Mouse (Mus musculus) embryonic facial prominence, embryonic 10.5 days (tissue): ENCODE results near the gene Olfr1359. TPM values are rescaled to one million over a fixed set of nuclear protein-coding genes. Genes with fewer than 3 reads are reported as not detected.
"Not testable (repeated sequence)": the region's sequence is repeated elsewhere in the genome, so short reads cannot be mapped to it uniquely, and the experiment has no call there.

Source experiments
- DNase-seq: peaks from one replicate; pipeline ENCODE4 v3.0.0-alpha.2; 2017; ENCODE audit warnings: low spot score
- H3K27ac ChIP-seq: fragments of 300-500 bp; sonication (generic); replicated peaks from 2 replicates; pipeline ENCODE4 v1.5.1; 2016; ENCODE audit warnings: mild to moderate bottlenecking
- H3K27me3 ChIP-seq: fragments of 300-500 bp; sonication (generic); replicated peaks from 2 replicates; pipeline ENCODE4 v1.6.1; 2016; ENCODE audit warnings: low read depth, mild to moderate bottlenecking; ENCODE audit not compliant: poor library complexity, severe bottlenecking
- H3K36me3 ChIP-seq: fragments of 300-500 bp; sonication (generic); replicated peaks from 2 replicates; pipeline ENCODE4 v1.6.1; 2016; ENCODE audit warnings: mild to moderate bottlenecking, moderate library complexity
- H3K4me1 ChIP-seq: fragments of 300-500 bp; sonication (generic); 2 replicates; pipeline ENCODE4 v1.6.1; 2016
- H3K4me3 ChIP-seq: fragments of 300-500 bp; sonication (generic); 2 replicates; pipeline ENCODE4 v1.5.1; 2016; ENCODE audit warnings: mild to moderate bottlenecking, moderate library complexity
- H3K9me3 ChIP-seq: fragments of 300-500 bp; sonication (generic); 2 replicates; pipeline ENCODE4 v1.6.1; 2016; ENCODE audit warnings: mild to moderate bottlenecking
- WGBS: fragments of 180-500 bp; shearing (Covaris S2); methylation state at CpG from one replicate; pipeline ENCODE4 v1.1.7; 2016; 5-methylcytosine and 5-hydroxymethylcytosine counted together
- polyA plus RNA-seq: library from polyadenylated mRNA; unstranded; fragments of >200 nt; fragmentation: Nextera tagmentation; extraction: Ambion mirVana; gene quantifications from 2 replicates; pipeline ENCODE4 v1.2.1, GENCODE M21; 2016

Olfr1359 gene
- polyA plus RNA-seq, 1 experiment from 2014 or later: not detected

GRCm38 (mm10) chr13:21734906-21735767, 37.2 kb downstream of the Olfr1359 start, which contains the start of gene Hist1h4j:
TSS of gene Hist1h4j (plus strand) at chr13:21735064.
- Histone ChIP-seq H3K4me1 (peaks cover 19% of the 10 kb centered on the region), H3K4me3 (peak within 1 kb of the TSS; percentile 63), H3K27ac (peak within 1 kb of the TSS; percentile 99)
- WGBS: under 1% methylated on average over 49 of the region's 56 CpGs
- peak; percentile 95 for DNase-seq
- not testable (repeated sequence) for H3K36me3 ChIP-seq, H3K9me3 ChIP-seq, H3K27me3 ChIP-seq

- Histone ChIP-seq H3K27me3 (no peaks in the 10 kb centered on the region), H3K27ac (no peak overlapping the region), H3K36me3 (no peaks in the 10 kb centered on the region), H3K9me3 (no peaks in the 10 kb centered on the region), H3K4me1 (peaks cover 16% of the 10 kb centered on the region; the same call in 1 of the 2 replicates), H3K4me3 (no peak overlapping the region)
- WGBS: 92% methylated on average over 1 of the region's 1 CpGs
- no peak for DNase-seq
Measured at GRCm38 (mm10) chr13:21745006-21745405, 47.1 kb downstream of the Olfr1359 start.

- peak overlapping the region; percentile 94 for H3K27ac ChIP-seq
- H3K9me3 ChIP-seq: no peaks in the 10 kb centered on the region
- peak; percentile 63 for DNase-seq
- H3K36me3 ChIP-seq: no peaks in the 10 kb centered on the region
- peaks cover 38% of the 10 kb centered on the region for H3K4me1 ChIP-seq
- no peaks in the 10 kb centered on the region for H3K27me3 ChIP-seq
- 7% methylated on average over 5 of the region's 5 CpGs for WGBS
- peak overlapping the region; percentile 65 for H3K4me3 ChIP-seq
Measured at GRCm38 (mm10) chr13:21749387-21750158, 51.7 kb downstream of the Olfr1359 start.

GRCm38 (mm10) chr13:21750159-21751017, 52.5 kb downstream of the Olfr1359 start, which contains the start of gene Hist1h4k:
TSS of gene Hist1h4k (minus strand) at chr13:21750505.
- not testable (repeated sequence) for H3K36me3 ChIP-seq, H3K27me3 ChIP-seq, H3K9me3 ChIP-seq
- DNase-seq: peak; percentile 94
- Histone ChIP-seq H3K27ac (peak within 1 kb of the TSS; percentile 94), H3K4me3 (peak within 1 kb of the TSS; percentile 65), H3K4me1 (peaks cover 41% of the 10 kb centered on the region)
- under 1% methylated on average over 48 of the region's 56 CpGs for WGBS

GRCm38 (mm10) chr13:21751417-21751816, 53.5 kb downstream of the Olfr1359 start:
- Histone ChIP-seq H3K27ac (peak overlapping the region; percentile 94), H3K27me3 (no peaks in the 10 kb centered on the region), H3K4me1 (peaks cover 46% of the 10 kb centered on the region), H3K36me3 (no peaks in the 10 kb centered on the region), H3K9me3 (no peaks in the 10 kb centered on the region), H3K4me3 (peak overlapping the region; percentile 65)
- DNase-seq: no peak

GRCm38 (mm10) chr13:21751827-21752226, 53.9 kb downstream of the Olfr1359 start:
- Histone ChIP-seq H3K27ac (peak overlapping the region; percentile 94), H3K9me3 (no peaks in the 10 kb centered on the region), H3K4me1 (peaks cover 46% of the 10 kb centered on the region), H3K4me3 (peak overlapping the region; percentile 59), H3K36me3 (no peaks in the 10 kb centered on the region), H3K27me3 (no peaks in the 10 kb centered on the region)
- no peak for DNase-seq
- WGBS: 76% methylated on average over 3 of the region's 3 CpGs

- H3K36me3 ChIP-seq: no peaks in the 10 kb centered on the region
- H3K27me3 ChIP-seq: no peaks in the 10 kb centered on the region
- DNase-seq: peak; percentile 35
- H3K4me1 ChIP-seq: peaks cover 45% of the 10 kb centered on the region
- peak overlapping the region; percentile 59 for H3K4me3 ChIP-seq
- peak overlapping the region; percentile 94 for H3K27ac ChIP-seq
- WGBS: 53% methylated on average over 3 of the region's 3 CpGs
- no peaks in the 10 kb centered on the region for H3K9me3 ChIP-seq
Measured at GRCm38 (mm10) chr13:21752356-21752755, 54.4 kb downstream of the Olfr1359 start.

- DNase-seq: no peak
- Histone ChIP-seq H3K27ac (peak overlapping the region; percentile 94), H3K27me3 (no peaks in the 10 kb centered on the region), H3K4me3 (peak overlapping the region; percentile 59), H3K9me3 (no peaks in the 10 kb centered on the region), H3K36me3 (no peaks in the 10 kb centered on the region), H3K4me1 (peaks cover 41% of the 10 kb centered on the region)
- 3% methylated on average over 10 of the region's 10 CpGs for WGBS
Measured at GRCm38 (mm10) chr13:21753051-21753523, 55.2 kb downstream of the Olfr1359 start.

GRCm38 (mm10) chr13:21753524-21754285, 55.8 kb downstream of the Olfr1359 start, which contains the start of the genes Hist1h2ak and Hist1h2bn:
TSS of gene Hist1h2ak (minus strand) at chr13:21753827.
TSS of gene Hist1h2bn (plus strand) at chr13:21754123.
- H3K4me1 ChIP-seq: peaks cover 38% of the 10 kb centered on the region
- under 1% methylated on average over 50 of the region's 50 CpGs for WGBS
- H3K36me3 ChIP-seq, H3K27me3 ChIP-seq, H3K9me3 ChIP-seq: not testable (repeated sequence)
- peak within 1 kb of the TSS; percentile 61 for H3K4me3 ChIP-seq
- peak within 1 kb of the TSS; percentile 94 for H3K27ac ChIP-seq
- DNase-seq: peak; percentile 81

GRCm38 (mm10) chr13:21754294-21755001, 56.5 kb downstream of the Olfr1359 start:
- peak; percentile 38 for DNase-seq
- H3K4me3 ChIP-seq: peak overlapping the region; percentile 61
- WGBS: under 1% methylated on average over 25 of the region's 26 CpGs
- H3K4me1 ChIP-seq: peaks cover 31% of the 10 kb centered on the region
- not testable (repeated sequence) for H3K27me3 ChIP-seq, H3K9me3 ChIP-seq, H3K36me3 ChIP-seq
- H3K27ac ChIP-seq: peak overlapping the region; percentile 86

GRCm38 (mm10) chr13:21755707-21756106, 57.8 kb downstream of the Olfr1359 start:
- peaks cover 30% of the 10 kb centered on the region for H3K4me1 ChIP-seq
- H3K4me3 ChIP-seq: peak overlapping the region; percentile 61
- no peaks in the 10 kb centered on the region for H3K27me3 ChIP-seq
- H3K36me3 ChIP-seq: no peaks in the 10 kb centered on the region
- no peaks in the 10 kb centered on the region for H3K9me3 ChIP-seq
- H3K27ac ChIP-seq: peak overlapping the region; percentile 86; the same call in 1 of the 2 replicates
- DNase-seq: no peak
- WGBS: 78% methylated on average over 1 of the region's 1 CpGs
